Mouse (Mus musculus): Measurements from ENCODE around the gene Zc3h7a.

DNA sequence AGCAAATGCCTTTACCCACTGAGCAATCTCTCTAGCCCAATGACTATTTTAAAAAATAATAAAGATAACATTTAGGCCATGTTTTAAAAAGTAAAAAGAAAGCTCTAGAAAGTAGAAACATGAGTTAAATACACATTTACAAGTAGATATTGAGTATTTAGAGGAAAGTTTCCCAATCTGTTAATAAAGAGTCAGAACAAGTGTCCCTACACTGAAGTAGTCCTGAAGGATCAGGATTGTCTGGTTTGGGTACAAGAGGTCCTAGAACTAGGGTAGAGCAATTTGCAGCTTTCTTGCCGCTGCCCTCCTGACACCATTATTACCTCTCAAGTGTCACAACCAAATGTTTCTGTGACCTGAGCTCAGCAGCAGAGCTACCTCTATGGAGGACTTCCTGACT is 52.1 kb downstream of the Zc3h7a start:
- TF ChIP-seq CTCF (IDR thresholded peaks at IDR 0.05; ENCODE audit: borderline replicate concordance, extremely low read depth, insufficient read depth, insufficient read length), result no peak
- TF ChIP-seq POLR2A (IDR thresholded peaks at IDR 0.05; ENCODE audit: borderline replicate concordance, extremely low read depth, insufficient read depth, insufficient read length, poor library complexity, severe bottlenecking), result no peak
